Mouse (Mus musculus) lung, adult 2 months (tissue): Measurements from ENCODE around the gene Farp1.

Experiments
- CTCF ChIP-seq: fragments of 200-500 bp; IDR thresholded peaks from 2 replicates; pipeline ENCODE4 v1.5.1; 2011; ENCODE audit warnings: mild to moderate bottlenecking, low read length, control low read depth; ENCODE audit not compliant: insufficient read depth
- POLR2A ChIP-seq: fragments of 200-500 bp; IDR thresholded peaks from 2 replicates; pipeline ENCODE4 v1.6.1; 2011; ENCODE audit warnings: low read depth, mild to moderate bottlenecking, control low read depth, low read length, borderline replicate concordance; ENCODE audit errors: extremely low read depth

GRCm38 (mm10) chr14:121256896-121257295, 221.9 kb downstream of the Farp1 start:
- TF ChIP-seq POLR2A (no peak), CTCF (no peak)
